Mouse (Mus musculus): ENCODE data around the gene Ifna7. TPM values are rescaled to one million over a fixed set of nuclear protein-coding genes. Genes with fewer than 3 reads are reported as not detected.
"Not testable (repeated sequence)": the region's sequence is repeated elsewhere in the genome, so short reads cannot be mapped to it uniquely, and the experiment has no call there.

The Ifna7 gene
- polyA plus RNA-seq, 1 experiment from 2014 or later = not detected

- WGBS = 0% methylated on average over 4 of the region's 28 CpGs
These were observed 27.6 kb upstream of the Ifna7 start, which contains the start of gene Gm13277 for GRCm38 (mm10) chr4:88788402-88788801. Gm13277 (plus strand) TSS chr4:88788632.

DNA sequence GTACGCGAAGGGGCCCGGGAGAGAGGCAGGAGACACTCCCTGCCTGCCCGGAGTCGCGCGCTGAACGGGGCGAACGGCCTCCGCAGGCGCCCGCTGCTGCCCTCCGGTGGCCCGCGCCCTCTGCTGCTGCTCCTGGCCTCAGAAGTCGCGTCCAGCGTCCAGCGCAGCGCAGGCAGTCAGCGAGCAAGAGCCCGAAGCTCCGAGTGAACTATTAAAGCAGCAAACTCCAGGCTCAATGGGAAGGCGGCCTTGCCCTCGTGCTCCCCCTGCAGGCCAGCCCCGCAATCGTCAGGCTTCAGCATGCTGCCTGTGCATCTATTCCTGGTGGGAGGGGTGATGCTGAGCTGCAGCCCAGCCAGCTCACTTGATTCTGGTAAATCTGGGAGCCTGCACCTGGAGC lies 24.8 kb upstream of the Ifna7 start, which contains the start of gene Gm13278:
Gene Gm13278, plus strand, starts transcription at position 301 of the 400 bp plus-strand sequence.
- H3K27me3 ChIP-seq (ENCODE audit: control insufficient read depth, insufficient read depth, low read length); H3K4me1 ChIP-seq (ENCODE audit: control insufficient read depth in 2 of 2, insufficient read depth in 2 of 2, low read length in 2 of 2); ATAC-seq (ENCODE audit: insufficient number of reproducible peaks, insufficient read depth, low FRiP score, low read depth); H3K36me3 ChIP-seq (ENCODE audit: control insufficient read depth, insufficient read depth, low read length); H3K4me2 ChIP-seq (ENCODE audit: low read length); H3K27ac ChIP-seq (replicated peaks in 1 of 2; ENCODE audit: control insufficient read depth in 1 of 2, insufficient read depth in 1 of 2, low read depth in 2 of 2, low read length in 2 of 2); H3K9ac ChIP-seq (ENCODE audit: low read length); H3K4me3 ChIP-seq (ENCODE audit: control insufficient read depth in 1 of 2, insufficient read depth in 1 of 2, low read depth in 1 of 2, low read length in 2 of 2); H3K9me3 ChIP-seq (ENCODE audit: control insufficient read depth, low read length): not testable (repeated sequence)
- no CpG with 5 or more reads among the region's 28 CpGs for WGBS

More at GRCm38 (mm10) chr4:88788402-88788801, 27.6 kb upstream of the Ifna7 start, which contains the start of gene Gm13277:
- not testable (repeated sequence) for ATAC-seq (ENCODE audit: insufficient number of reproducible peaks, insufficient read depth, low FRiP score, low read depth); H3K4me3 ChIP-seq (ENCODE audit: control insufficient read depth in 1 of 2, insufficient read depth in 1 of 2, low read depth in 1 of 2, low read length in 2 of 2); H3K4me1 ChIP-seq (ENCODE audit: control insufficient read depth in 2 of 2, insufficient read depth in 2 of 2, low read length in 2 of 2); H3K36me3 ChIP-seq (ENCODE audit: control insufficient read depth, insufficient read depth, low read length); H3K27ac ChIP-seq (replicated peaks in 1 of 2; ENCODE audit: control insufficient read depth in 1 of 2, insufficient read depth in 1 of 2, low read depth in 2 of 2, low read length in 2 of 2); H3K9ac ChIP-seq (ENCODE audit: low read length); H3K9me3 ChIP-seq (ENCODE audit: control insufficient read depth, low read length); H3K27me3 ChIP-seq (ENCODE audit: control insufficient read depth, insufficient read depth, low read length); H3K4me2 ChIP-seq (ENCODE audit: low read length)

DNA sequence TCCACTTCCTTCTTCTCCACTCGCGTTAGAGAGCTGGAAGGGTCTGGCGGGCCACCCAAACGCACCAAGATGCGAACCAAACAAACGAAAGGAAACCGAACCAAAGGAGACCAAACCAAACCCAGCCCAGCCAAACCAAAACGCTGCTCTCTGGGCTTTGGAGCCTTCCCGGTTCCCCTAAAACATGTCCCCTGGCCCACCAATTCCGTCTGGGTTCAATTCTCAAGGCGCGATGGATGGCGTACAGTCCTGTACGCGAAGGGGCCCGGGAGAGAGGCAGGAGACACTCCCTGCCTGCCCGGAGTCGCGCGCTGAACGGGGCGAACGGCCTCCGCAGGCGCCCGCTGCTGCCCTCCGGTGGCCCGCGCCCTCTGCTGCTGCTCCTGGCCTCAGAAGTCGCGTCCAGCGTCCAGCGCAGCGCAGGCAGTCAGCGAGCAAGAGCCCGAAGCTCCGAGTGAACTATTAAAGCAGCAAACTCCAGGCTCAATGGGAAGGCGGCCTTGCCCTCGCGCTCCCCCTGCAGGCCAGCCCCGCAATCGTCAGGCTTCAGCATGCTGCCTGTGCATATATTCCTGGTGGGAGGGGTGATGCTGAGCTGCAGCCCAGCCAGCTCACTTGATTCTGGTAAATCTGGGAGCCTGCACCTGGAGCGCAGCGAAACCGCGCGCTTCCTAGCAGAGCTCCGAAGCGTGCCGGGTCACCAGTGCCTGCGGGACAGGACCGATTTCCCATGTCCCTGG lies 21.9 kb upstream of the Ifna7 start, which contains the start of gene Gm13275:
Gene Gm13275, plus strand, starts transcription at position 552 of the 740 bp plus-strand sequence.
- not testable (repeated sequence) for H3K4me2 ChIP-seq (ENCODE audit: low read length); H3K4me1 ChIP-seq (ENCODE audit: control insufficient read depth in 2 of 2, insufficient read depth in 2 of 2, low read length in 2 of 2); H3K4me3 ChIP-seq (ENCODE audit: control insufficient read depth in 1 of 2, insufficient read depth in 1 of 2, low read depth in 1 of 2, low read length in 2 of 2); H3K27ac ChIP-seq (replicated peaks in 1 of 2; ENCODE audit: control insufficient read depth in 1 of 2, insufficient read depth in 1 of 2, low read depth in 2 of 2, low read length in 2 of 2); H3K36me3 ChIP-seq (ENCODE audit: control insufficient read depth, insufficient read depth, low read length); ATAC-seq (ENCODE audit: insufficient number of reproducible peaks, insufficient read depth, low FRiP score, low read depth); H3K9me3 ChIP-seq (ENCODE audit: control insufficient read depth, low read length); H3K9ac ChIP-seq (ENCODE audit: low read length); H3K27me3 ChIP-seq (ENCODE audit: control insufficient read depth, insufficient read depth, low read length)
- 0% methylated on average over 5 of the region's 52 CpGs for WGBS

GRCm38 (mm10) chr4:88797097-88797496 lies 18.9 kb upstream of the Ifna7 start, which contains the start of gene Gm13279:
Gm13279 (plus strand) TSS chr4:88797397.
- H3K27me3 ChIP-seq (ENCODE audit: control insufficient read depth, insufficient read depth, low read length); H3K36me3 ChIP-seq (ENCODE audit: control insufficient read depth, insufficient read depth, low read length); H3K9me3 ChIP-seq (ENCODE audit: control insufficient read depth, low read length); H3K4me2 ChIP-seq (ENCODE audit: low read length); H3K9ac ChIP-seq (ENCODE audit: low read length); H3K27ac ChIP-seq (replicated peaks in 1 of 2; ENCODE audit: control insufficient read depth in 1 of 2, insufficient read depth in 1 of 2, low read depth in 2 of 2, low read length in 2 of 2); H3K4me3 ChIP-seq (ENCODE audit: control insufficient read depth in 1 of 2, insufficient read depth in 1 of 2, low read depth in 1 of 2, low read length in 2 of 2); H3K4me1 ChIP-seq (ENCODE audit: control insufficient read depth in 2 of 2, insufficient read depth in 2 of 2, low read length in 2 of 2); ATAC-seq (ENCODE audit: insufficient number of reproducible peaks, insufficient read depth, low FRiP score, low read depth): not testable (repeated sequence)
- WGBS = no CpG with 5 or more reads among the region's 28 CpGs

DNA sequence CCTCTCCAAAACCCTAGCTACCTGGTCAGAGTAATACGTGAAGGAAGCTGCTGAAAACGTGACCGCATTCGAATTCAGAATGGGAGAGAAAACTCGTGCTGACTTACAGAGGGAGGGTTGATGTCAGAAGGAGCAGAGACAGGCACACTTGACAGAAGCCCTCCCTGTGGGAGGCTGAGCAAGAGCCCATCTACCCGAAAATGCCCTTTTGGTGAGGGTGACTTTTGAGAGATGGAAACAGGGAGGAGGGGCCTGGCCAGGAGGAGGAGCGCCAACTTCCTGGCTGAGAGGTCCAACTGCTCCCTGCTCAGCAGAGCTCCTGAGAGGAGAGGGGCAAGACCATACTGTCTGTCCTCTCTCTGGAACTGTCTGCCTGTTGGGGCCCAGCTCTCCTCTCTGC lies 16.7 kb upstream of the Ifna7 start, which contains the start of gene Gm13285:
Gene Gm13285, plus strand, starts transcription at position 301 of the 400 bp plus-strand sequence.
- H3K4me3 ChIP-seq (ENCODE audit: control insufficient read depth in 1 of 2, insufficient read depth in 1 of 2, low read depth in 1 of 2, low read length in 2 of 2); ATAC-seq (ENCODE audit: insufficient number of reproducible peaks, insufficient read depth, low FRiP score, low read depth): not testable (repeated sequence)

GRCm38 (mm10) chr4:88802954-88803353 lies 13.1 kb upstream of the Ifna7 start, which contains the start of gene Gm13287:
Gm13287 (plus strand) TSS chr4:88803254.
- H3K9me3 ChIP-seq (ENCODE audit: control insufficient read depth, low read length); H3K27me3 ChIP-seq (ENCODE audit: control insufficient read depth, insufficient read depth, low read length); H3K27ac ChIP-seq (replicated peaks in 1 of 2; ENCODE audit: control insufficient read depth in 1 of 2, insufficient read depth in 1 of 2, low read depth in 2 of 2, low read length in 2 of 2); H3K4me1 ChIP-seq (ENCODE audit: control insufficient read depth in 2 of 2, insufficient read depth in 2 of 2, low read length in 2 of 2); H3K9ac ChIP-seq (ENCODE audit: low read length); H3K4me3 ChIP-seq (ENCODE audit: control insufficient read depth in 1 of 2, insufficient read depth in 1 of 2, low read depth in 1 of 2, low read length in 2 of 2); ATAC-seq (ENCODE audit: insufficient number of reproducible peaks, insufficient read depth, low FRiP score, low read depth); H3K36me3 ChIP-seq (ENCODE audit: control insufficient read depth, insufficient read depth, low read length): not testable (repeated sequence)
- WGBS = no CpG with 5 or more reads among the region's 29 CpGs
- 0 out of 2 replicates have a peak within 1 kb of the TSS, but pooled peaks have one; percentile 27 for H3K4me2 ChIP-seq (ENCODE audit: low read length)

More for the DNA sequence above, 16.7 kb upstream of the Ifna7 start, which contains the start of gene Gm13285:
- not testable (repeated sequence) for H3K36me3 ChIP-seq (ENCODE audit: control insufficient read depth, insufficient read depth, low read length); H3K4me1 ChIP-seq (ENCODE audit: control insufficient read depth in 2 of 2, insufficient read depth in 2 of 2, low read length in 2 of 2); H3K9ac ChIP-seq (ENCODE audit: low read length); H3K27me3 ChIP-seq (ENCODE audit: control insufficient read depth, insufficient read depth, low read length); H3K27ac ChIP-seq (replicated peaks in 1 of 2; ENCODE audit: control insufficient read depth in 1 of 2, insufficient read depth in 1 of 2, low read depth in 2 of 2, low read length in 2 of 2); H3K4me2 ChIP-seq (ENCODE audit: low read length); H3K9me3 ChIP-seq (ENCODE audit: control insufficient read depth, low read length)
- 14% methylated on average over 1 of the region's 7 CpGs for WGBS

- H3K36me3 ChIP-seq (ENCODE audit: control insufficient read depth, insufficient read depth, low read length); H3K4me1 ChIP-seq (ENCODE audit: control insufficient read depth in 2 of 2, insufficient read depth in 2 of 2, low read length in 2 of 2); H3K9ac ChIP-seq (ENCODE audit: low read length); H3K4me2 ChIP-seq (ENCODE audit: low read length); H3K9me3 ChIP-seq (ENCODE audit: control insufficient read depth, low read length); H3K27ac ChIP-seq (replicated peaks in 1 of 2; ENCODE audit: control insufficient read depth in 1 of 2, insufficient read depth in 1 of 2, low read depth in 2 of 2, low read length in 2 of 2); ATAC-seq (ENCODE audit: insufficient number of reproducible peaks, insufficient read depth, low FRiP score, low read depth): not testable (repeated sequence)
- peaks cover 15% of the 10 kb centered on the region for H3K27me3 ChIP-seq (ENCODE audit: control insufficient read depth, insufficient read depth, low read length)
- WGBS = no CpG with 5 or more reads among the region's 8 CpGs
- peak within 1 kb of the TSS in 1 of 2 experiments; percentile 21; a peak in 2 of 4 replicates for H3K4me3 ChIP-seq (ENCODE audit: control insufficient read depth in 1 of 2, insufficient read depth in 1 of 2, low read depth in 1 of 2, low read length in 2 of 2)
These were observed 10.8 kb upstream of the Ifna7 start, which contains the start of gene Gm13288 for GRCm38 (mm10) chr4:88805231-88805630. Gm13288 (plus strand) TSS chr4:88805531.
